Mouse (Mus musculus): ENCODE results near the gene Kcne3.

The Kcne3 gene

GRCm38 (mm10) chr7:100181614-100182013, 5.3 kb downstream of the Kcne3 start:
- DNase-seq (ENCODE audit: low spot score in 2 of 2), result no peak

GRCm38 (mm10) chr7:100182388-100182787, 6.1 kb downstream of the Kcne3 start:
- no peak for DNase-seq (ENCODE audit: low spot score in 2 of 2)

- peak; percentile 17 to 45 for DNase-seq (ENCODE audit: low spot score in 2 of 2)
Measured at GRCm38 (mm10) chr7:100187601-100188000, 11.3 kb downstream of the Kcne3 start.

- DNase-seq (ENCODE audit: low spot score in 2 of 2), result no peak
Measured at GRCm38 (mm10) chr7:100190167-100190566, 13.9 kb downstream of the Kcne3 start.

- peak; percentile 30 to 62 for DNase-seq (ENCODE audit: low spot score in 2 of 2)
Measured at GRCm38 (mm10) chr7:100190778-100191177, 14.5 kb downstream of the Kcne3 start.

- no peak for DNase-seq (ENCODE audit: low spot score in 2 of 2)
Measured at GRCm38 (mm10) chr7:100201191-100201590, 24.9 kb downstream of the Kcne3 start.

GRCm38 (mm10) chr7:100203616-100204015, 27.3 kb downstream of the Kcne3 start:
- no peak for DNase-seq (ENCODE audit: low spot score in 2 of 2)

- DNase-seq (ENCODE audit: low spot score in 2 of 2), result no peak
Measured at GRCm38 (mm10) chr7:100204871-100205270, 28.6 kb downstream of the Kcne3 start.

- DNase-seq (ENCODE audit: low spot score in 2 of 2), result no peak
Measured at GRCm38 (mm10) chr7:100206144-100206543, 29.8 kb downstream of the Kcne3 start.

- no peak for DNase-seq (ENCODE audit: low spot score in 2 of 2)
Measured at GRCm38 (mm10) chr7:100207886-100208285, 31.6 kb downstream of the Kcne3 start.

GRCm38 (mm10) chr7:100214310-100214709, 38.0 kb downstream of the Kcne3 start:
- no peak for DNase-seq (ENCODE audit: low spot score in 2 of 2)

GRCm38 (mm10) chr7:100215116-100215732, 38.9 kb downstream of the Kcne3 start:
- no peak for DNase-seq (ENCODE audit: low spot score in 2 of 2)

GRCm38 (mm10) chr7:100215976-100216375, 39.7 kb downstream of the Kcne3 start:
- DNase-seq (ENCODE audit: low spot score in 2 of 2), result no peak

- no peak for DNase-seq (ENCODE audit: low spot score in 2 of 2)
Measured at GRCm38 (mm10) chr7:100216601-100217565, 40.6 kb downstream of the Kcne3 start.

GRCm38 (mm10) chr7:100227158-100227875, 51.0 kb downstream of the Kcne3 start, which contains the start of gene Pgm2l1:
Pgm2l1 (plus strand) TSS chr7:100227394.
- DNase-seq (ENCODE audit: low spot score in 2 of 2), result peak; percentile 92 to 95

- DNase-seq (ENCODE audit: low spot score in 2 of 2), result peak in 1 of 2 experiments; percentile 39
Measured at GRCm38 (mm10) chr7:100227896-100228525, 51.7 kb downstream of the Kcne3 start.

GRCm38 (mm10) chr7:100228957-100229356, 52.7 kb downstream of the Kcne3 start:
- DNase-seq (ENCODE audit: low spot score in 2 of 2), result no peak

- no peak for DNase-seq (ENCODE audit: low spot score in 2 of 2)
Measured at GRCm38 (mm10) chr7:100230646-100231045, 54.3 kb downstream of the Kcne3 start.

GRCm38 (mm10) chr7:100231661-100232060, 55.4 kb downstream of the Kcne3 start:
- no peak for DNase-seq (ENCODE audit: low spot score in 2 of 2)

- DNase-seq (ENCODE audit: low spot score in 2 of 2), result no peak
Measured at GRCm38 (mm10) chr7:100233681-100234080, 57.4 kb downstream of the Kcne3 start.
